Mouse (Mus musculus) hindlimb bud, embryonic 11.5 days (tissue): ENCODE data around the gene Mpo.

Source experiments
- DNase-seq: peaks from one replicate; pipeline ENCODE4 v3.0.0-alpha.2; 2012; ENCODE audit warnings: low read depth, low spot score; ENCODE audit errors: extremely low spot score

The Mpo gene

GRCm38 (mm10) chr11:87793460-87793859, at the start of gene Mpo:
Mpo (plus strand) TSS chr11:87793581.
- no peak for DNase-seq

DNA sequence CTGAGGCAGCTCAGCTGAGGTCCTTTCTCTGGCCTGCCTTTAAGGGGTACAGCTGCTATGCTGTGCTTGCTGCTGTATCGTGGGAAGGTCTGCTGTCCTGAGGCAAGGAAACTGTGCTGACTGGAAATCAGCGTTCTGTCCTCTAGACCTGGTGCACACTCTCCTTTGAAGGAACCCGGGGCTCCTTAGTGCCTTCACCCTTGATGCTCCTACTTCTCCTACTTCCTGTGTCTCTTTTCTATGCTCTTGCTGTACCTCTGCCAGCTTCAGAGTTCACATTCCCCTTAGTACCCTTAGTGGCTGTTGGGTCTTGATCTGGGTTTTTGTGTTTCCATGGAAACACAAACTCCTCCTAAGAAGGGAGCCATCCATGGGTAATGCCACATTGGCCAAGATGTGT, 49.7 kb upstream of the Mpo start:
- no peak for DNase-seq

DNA sequence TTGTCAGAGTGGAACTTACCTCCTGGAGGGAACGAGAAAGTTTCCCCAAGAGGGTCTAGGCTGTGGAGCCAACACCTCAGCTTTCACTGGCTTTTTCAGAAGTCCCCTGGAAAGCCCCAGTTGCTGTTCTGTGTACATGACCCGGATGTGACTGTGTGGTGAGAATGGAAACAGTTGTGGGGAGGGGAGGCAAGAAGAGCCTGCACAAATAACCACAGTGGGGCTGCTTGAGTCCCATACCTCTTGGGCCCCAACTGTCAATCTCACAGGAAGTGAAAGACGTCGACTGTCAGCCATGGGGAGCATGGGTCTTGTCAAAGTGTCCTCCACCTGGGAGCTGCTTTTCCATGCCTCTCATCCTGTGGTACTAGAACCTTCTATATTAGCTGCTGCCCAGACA, 48.4 kb upstream of the Mpo start:
- DNase-seq, result no peak

- DNase-seq, result no peak
Observed at GRCm38 (mm10) chr11:87745632-87746555, 47.5 kb upstream of the Mpo start.

GRCm38 (mm10) chr11:87747312-87747711, 46.1 kb upstream of the Mpo start:
- no peak for DNase-seq

- no peak for DNase-seq
Observed at GRCm38 (mm10) chr11:87747716-87748115, 45.7 kb upstream of the Mpo start.

GRCm38 (mm10) chr11:87748132-87749119, 45.0 kb upstream of the Mpo start:
- no peak for DNase-seq

DNA sequence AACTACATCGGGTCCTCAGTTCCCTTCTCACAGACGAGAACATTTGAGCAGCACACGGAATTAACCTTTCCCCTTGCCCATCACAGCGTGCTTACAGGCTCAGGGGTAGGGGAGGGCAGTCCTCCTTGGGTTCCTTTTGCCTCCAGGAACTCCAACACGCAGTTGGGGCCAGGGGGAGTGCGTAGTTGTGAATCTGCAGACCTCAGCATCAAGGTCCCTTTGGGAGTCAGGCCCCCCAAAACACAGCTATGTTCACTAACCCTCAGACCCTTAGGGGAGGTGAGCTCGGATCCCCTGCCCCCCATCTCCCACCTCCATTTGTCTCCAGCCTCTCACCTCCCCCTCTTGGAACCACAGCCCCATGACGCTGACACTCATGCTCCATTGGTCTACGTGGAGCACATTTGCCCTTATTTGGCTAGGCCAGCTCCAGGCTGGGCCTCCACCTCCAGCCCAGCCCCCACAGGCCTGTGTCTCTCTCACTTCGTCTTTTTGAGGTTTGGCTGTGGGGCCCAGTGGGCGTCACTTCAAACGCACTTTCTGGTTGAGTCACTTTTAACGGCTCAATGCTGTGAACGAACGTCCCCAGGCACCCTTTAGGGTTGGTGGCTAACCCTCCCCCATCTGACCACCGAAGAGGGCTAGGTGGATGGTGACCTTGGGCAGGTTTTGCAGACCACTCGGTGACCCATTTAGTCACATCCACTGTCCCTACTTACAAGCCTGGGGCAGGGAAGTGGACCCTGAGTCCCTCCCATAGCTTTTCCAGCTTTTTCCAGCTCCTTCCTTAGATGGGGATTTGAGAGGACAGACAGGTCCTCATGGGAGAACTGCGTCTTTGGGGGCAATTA, 44.0 kb upstream of the Mpo start:
- DNase-seq, result no peak

GRCm38 (mm10) chr11:87750043-87750421, 43.3 kb upstream of the Mpo start:
- DNase-seq, result no peak

DNA sequence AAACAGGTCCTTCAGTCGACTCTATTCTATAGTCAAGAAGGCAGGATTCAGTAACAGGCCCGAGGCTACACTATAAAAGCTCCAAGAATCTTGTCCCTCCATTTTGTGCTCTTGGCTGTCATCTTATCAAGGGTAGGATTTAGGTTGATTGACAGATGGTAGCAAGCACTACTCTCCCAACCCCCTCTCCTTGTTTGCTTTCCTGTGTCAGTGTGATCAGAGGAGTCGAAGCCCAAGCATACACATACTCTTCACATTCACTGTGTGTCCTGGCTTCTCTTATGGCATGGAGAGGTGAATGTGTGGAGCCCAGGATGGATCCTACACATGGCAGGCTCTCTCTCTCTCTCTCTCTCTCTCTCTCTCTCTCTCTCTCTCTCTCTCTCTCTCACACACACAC, 42.9 kb upstream of the Mpo start:
- DNase-seq, result no peak

DNA sequence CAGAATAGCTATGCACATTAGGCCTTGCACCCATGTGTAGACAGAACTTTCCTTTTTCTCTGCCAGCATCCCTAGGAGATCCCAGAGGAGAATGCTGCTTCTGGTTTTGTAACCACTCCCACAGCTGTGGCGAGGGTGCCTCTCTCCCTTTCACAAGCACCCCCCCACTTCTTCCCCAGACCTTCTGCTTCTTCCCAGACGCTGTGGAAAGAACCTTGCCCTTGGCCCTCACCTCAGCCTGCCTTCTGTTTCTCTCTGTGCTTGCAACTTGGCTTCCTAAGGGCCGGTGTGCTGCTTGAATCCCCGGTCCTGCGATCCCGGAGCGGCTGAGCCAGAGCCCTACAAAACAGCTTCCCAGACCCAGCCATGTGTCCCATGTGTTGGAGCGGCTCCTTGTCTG, 42.4 kb upstream of the Mpo start:
- no peak for DNase-seq

DNA sequence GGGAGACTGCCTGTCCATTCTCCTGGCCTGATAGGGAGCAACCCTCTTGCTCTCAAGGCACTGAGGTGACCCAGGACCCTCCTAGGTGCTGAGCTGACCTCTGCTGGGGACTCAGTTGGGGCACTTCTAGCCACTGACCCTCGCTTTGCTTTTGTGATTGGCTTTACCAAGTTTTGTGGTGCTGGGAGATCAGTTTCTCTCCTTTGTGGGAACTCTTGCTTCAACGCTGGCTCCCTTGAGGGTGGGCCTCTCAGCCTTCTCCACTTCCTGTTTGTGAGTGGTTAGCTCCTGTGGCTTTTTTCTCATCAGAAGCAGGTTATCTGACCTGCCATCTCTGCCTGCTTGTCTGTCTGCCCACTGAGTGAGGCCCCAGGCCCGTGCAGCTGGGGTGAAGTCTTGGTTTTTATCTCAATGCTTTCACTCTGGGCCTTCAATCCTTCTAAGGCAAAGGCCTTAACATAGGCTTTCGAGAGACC, 41.9 kb upstream of the Mpo start:
- DNase-seq, result no peak

DNA sequence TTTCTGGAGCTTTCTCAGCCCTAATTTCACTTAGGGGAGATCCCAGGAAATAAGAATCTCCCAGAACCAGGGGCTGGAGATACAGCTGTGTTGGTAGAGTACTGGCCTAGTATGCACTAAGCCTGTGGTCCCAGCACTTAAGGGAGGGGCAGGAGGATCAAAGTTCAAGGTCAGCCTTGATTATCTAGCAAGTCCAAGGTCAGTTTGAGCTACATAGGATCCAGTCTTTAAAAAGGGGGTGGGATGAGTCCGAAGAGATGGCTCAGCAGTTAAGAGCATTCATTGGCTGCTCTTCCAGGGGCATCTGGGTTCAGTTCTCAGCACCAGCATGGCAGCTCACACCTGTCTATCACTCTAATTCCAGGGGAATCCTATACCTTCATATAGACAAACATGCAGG, 41.1 kb upstream of the Mpo start:
- DNase-seq, result no peak

GRCm38 (mm10) chr11:87753255-87753654, 40.1 kb upstream of the Mpo start:
- no peak for DNase-seq

- DNase-seq, result no peak
Observed at GRCm38 (mm10) chr11:87753891-87754501, 39.4 kb upstream of the Mpo start.

- DNase-seq, result no peak
Observed at GRCm38 (mm10) chr11:87754603-87755002, 38.8 kb upstream of the Mpo start.

DNA sequence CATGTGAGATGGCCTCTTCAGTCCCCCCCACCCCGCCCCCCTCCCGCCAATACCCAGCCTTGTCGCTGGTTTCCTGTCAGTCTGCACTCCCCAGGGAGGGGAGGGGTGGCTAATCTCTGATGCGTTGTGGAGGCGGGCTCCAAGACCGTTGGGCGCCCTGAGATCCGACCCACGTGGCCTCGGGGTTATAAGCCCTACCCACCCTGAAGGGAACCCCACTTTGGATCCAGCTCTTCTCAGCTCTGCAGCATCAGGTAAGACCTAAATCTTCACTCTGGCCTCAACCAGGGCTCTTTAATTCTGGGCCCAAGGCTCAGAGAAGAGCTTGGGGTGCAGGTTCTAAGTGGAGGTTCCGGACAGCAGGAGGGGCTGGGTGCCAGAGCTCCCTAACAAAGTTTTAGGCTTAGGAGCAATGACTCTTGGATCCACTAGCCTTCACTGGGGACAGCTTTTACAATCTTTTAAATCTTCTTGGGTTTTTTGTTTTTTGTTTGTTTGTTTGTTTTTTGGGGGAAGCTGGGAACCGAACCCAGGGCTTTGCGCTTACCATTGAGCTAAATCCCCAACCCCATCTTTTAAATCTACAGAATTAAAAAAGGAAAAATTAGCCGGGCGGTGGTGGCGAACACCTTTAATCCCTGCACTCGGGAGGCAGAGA, 37.9 kb upstream of the Mpo start:
- no peak for DNase-seq

DNA sequence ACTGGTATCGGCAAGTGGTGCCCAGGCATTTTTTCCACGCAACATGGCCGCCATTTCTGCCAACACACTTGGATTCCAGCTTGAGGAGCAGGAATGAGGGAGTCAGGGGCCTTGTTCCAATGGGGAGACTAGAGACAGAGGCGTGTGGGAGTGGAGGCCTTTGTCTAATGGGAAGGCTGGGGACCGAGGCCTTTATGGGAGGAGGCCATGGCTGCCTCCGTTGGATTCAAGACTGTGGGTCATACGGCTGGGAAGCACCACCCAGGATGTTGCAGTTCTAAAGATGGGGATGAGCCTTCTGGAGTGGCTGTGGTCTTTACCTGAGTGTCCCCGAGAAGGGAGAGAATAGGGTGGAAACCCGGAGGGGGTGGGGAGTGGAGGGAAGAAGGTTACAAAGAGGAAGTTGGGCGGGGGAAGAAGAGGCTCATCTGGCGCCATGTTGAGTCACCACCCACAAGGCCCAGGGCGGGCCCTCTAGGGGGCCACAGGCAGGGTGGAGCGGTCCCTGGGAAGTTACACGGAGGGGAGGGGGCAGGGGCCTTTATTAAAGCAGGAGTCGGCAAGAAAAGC, 37.0 kb upstream of the Mpo start:
- no peak for DNase-seq
